ENCODE assay signal across 10 mouse cellular contexts in genomic region chr11:59176475-59176874, GRCm38 (mm10). TPM values are rescaled to one million over a fixed set of nuclear protein-coding genes. Genes with fewer than 3 reads are reported as not detected.
DNase-seq lines count a peak whose midpoint lies in the region; ATAC-seq lines count a peak whose summit lies in the region.
"Had no signal": no experiment of that assay in that cellular context is flagged by ENCODE, and none has a peak within 500 bp of the region (broad histone marks: within the 10 kb centered on the region; RNA-seq: fewer than 3 reads in every experiment).

No protein-coding gene starts in this region.

- peak overlapping the region; percentile 65 for H3K4me2 ChIP-seq in heart, embryonic 13.5 days
- no peak overlapping the region for H3K4me2 ChIP-seq in midbrain, embryonic 16.5 days (ENCODE audit: low read length)
- H3K4me2 ChIP-seq in intestine, embryonic 16.5 days (ENCODE audit: low read depth, low read length), result peak overlapping the region; percentile 32
- peak overlapping the region; percentile 35 for H3K4me2 ChIP-seq in stomach, embryonic 16.5 days (ENCODE audit: low read depth, low read length)

- peak overlapping the region; percentile 63 for H3K9ac ChIP-seq in heart, embryonic 13.5 days
- H3K9ac ChIP-seq in midbrain, embryonic 16.5 days (ENCODE audit: low read depth, low read length), result no peak overlapping the region
- H3K9ac ChIP-seq in intestine, embryonic 16.5 days (ENCODE audit: low read depth, low read length), result 0 out of 2 replicates have a peak overlapping the region, but pooled peaks have one; percentile 18
- H3K9ac ChIP-seq in stomach, embryonic 16.5 days (ENCODE audit: low read length), result peak overlapping the region; percentile 48

- no peak for ATAC-seq in heart, embryonic 13.5 days (ENCODE audit: extremely low read depth, insufficient number of reproducible peaks, low FRiP score, low TSS enrichment)
- ATAC-seq in midbrain, embryonic 16.5 days, result no peak
- no peak for ATAC-seq in intestine, embryonic 16.5 days
- ATAC-seq in stomach, embryonic 16.5 days (ENCODE audit: insufficient read depth, low FRiP score), result no peak
- ATAC-seq in CD4-positive, CD25-positive, alpha-beta regulatory T cell, adult 4 months, result no peak

- H3K27ac ChIP-seq in heart, embryonic 13.5 days (replicated peaks), result no peak overlapping the region
- no peak overlapping the region for H3K27ac ChIP-seq in midbrain, embryonic 10.5 days (replicated peaks)
- H3K27ac ChIP-seq in midbrain, embryonic 16.5 days (ENCODE audit: low read length), result no peak overlapping the region
- no peak overlapping the region for H3K27ac ChIP-seq in intestine, embryonic 16.5 days (ENCODE audit: low read length)
- H3K27ac ChIP-seq in stomach, embryonic 16.5 days (ENCODE audit: low read length), result no peak overlapping the region

- no peaks in the 10 kb centered on the region for H3K9me3 ChIP-seq in heart, embryonic 13.5 days
- H3K9me3 ChIP-seq in midbrain, embryonic 10.5 days (replicated peaks), result no peaks in the 10 kb centered on the region
- no peaks in the 10 kb centered on the region for H3K9me3 ChIP-seq in midbrain, embryonic 16.5 days (replicated peaks; ENCODE audit: control insufficient read depth, low read length, poor library complexity, severe bottlenecking)
- H3K9me3 ChIP-seq in intestine, embryonic 16.5 days (ENCODE audit: control insufficient read depth, low read length), result no peaks in the 10 kb centered on the region
- H3K9me3 ChIP-seq in stomach, embryonic 16.5 days (replicated peaks; ENCODE audit: control insufficient read depth, low read length), result no peaks in the 10 kb centered on the region

- no peak for DNase-seq in heart, adult 11 months
- no peak for DNase-seq in midbrain, embryonic 10.5 days (ENCODE audit: low spot score)
- no peak for DNase-seq in spleen, postnatal 36 days (ENCODE audit: low spot score in 2 of 2)
- DNase-seq: adrenal gland, adult 2 months had no signal

- H3K4me1 ChIP-seq in heart, embryonic 13.5 days, result peaks cover 25% of the 10 kb centered on the region
- peaks cover 9% of the 10 kb centered on the region for H3K4me1 ChIP-seq in midbrain, embryonic 10.5 days
- no peaks in the 10 kb centered on the region for H3K4me1 ChIP-seq in midbrain, embryonic 16.5 days (ENCODE audit: control insufficient read depth, insufficient read depth, low read length)
- peaks cover 3% of the 10 kb centered on the region; the same call in 1 of the 2 replicates for H3K4me1 ChIP-seq in intestine, embryonic 16.5 days (ENCODE audit: control insufficient read depth, insufficient read depth, low read length)
- no peaks in the 10 kb centered on the region for H3K4me1 ChIP-seq in stomach, embryonic 16.5 days (ENCODE audit: control insufficient read depth, insufficient read depth, low read length)

- H3K4me3 ChIP-seq in heart, embryonic 13.5 days, result peak overlapping the region; percentile 45
- H3K4me3 ChIP-seq in midbrain, embryonic 10.5 days, result peak overlapping the region; percentile 26
- no peak overlapping the region for H3K4me3 ChIP-seq in midbrain, embryonic 16.5 days (ENCODE audit: low read depth, low read length)
- peak overlapping the region; percentile 22 for H3K4me3 ChIP-seq in intestine, embryonic 16.5 days (ENCODE audit: low read length)
- H3K4me3 ChIP-seq in stomach, embryonic 16.5 days (replicated peaks; ENCODE audit: low read length), result peak overlapping the region; percentile 25

- no peaks in the 10 kb centered on the region for H3K36me3 ChIP-seq in heart, embryonic 13.5 days
- H3K36me3 ChIP-seq in midbrain, embryonic 10.5 days, result no peaks in the 10 kb centered on the region
- H3K36me3 ChIP-seq in midbrain, embryonic 16.5 days (ENCODE audit: control insufficient read depth, insufficient read depth, low read length), result no peaks in the 10 kb centered on the region
- no peaks in the 10 kb centered on the region for H3K36me3 ChIP-seq in intestine, embryonic 16.5 days (ENCODE audit: control insufficient read depth, insufficient read depth, low read length)
- H3K36me3 ChIP-seq in stomach, embryonic 16.5 days (ENCODE audit: control insufficient read depth, insufficient read depth, low read length), result no peaks in the 10 kb centered on the region

- 2% methylated on average over 48 of the region's 48 CpGs for WGBS in heart, embryonic 13.5 days
- WGBS in midbrain, embryonic 10.5 days, result 4% methylated on average over 48 of the region's 48 CpGs
- 2% methylated on average over 45 of the region's 48 CpGs for WGBS in midbrain, embryonic 16.5 days
- 3% methylated on average over 48 of the region's 48 CpGs for WGBS in intestine, embryonic 16.5 days
- 2% methylated on average over 48 of the region's 48 CpGs for WGBS in stomach, embryonic 16.5 days

- peaks cover 87% of the 10 kb centered on the region for H3K27me3 ChIP-seq in heart, embryonic 13.5 days (replicated peaks)
- peaks cover 62% of the 10 kb centered on the region for H3K27me3 ChIP-seq in midbrain, embryonic 10.5 days (ENCODE audit: low read depth, poor library complexity, severe bottlenecking)
- peaks cover 46% of the 10 kb centered on the region for H3K27me3 ChIP-seq in midbrain, embryonic 16.5 days (ENCODE audit: control insufficient read depth, insufficient read depth, low read depth, low read length)
- H3K27me3 ChIP-seq in intestine, embryonic 16.5 days (replicated peaks; ENCODE audit: control insufficient read depth, insufficient read depth, low read length), result peaks cover 56% of the 10 kb centered on the region
- H3K27me3 ChIP-seq in stomach, embryonic 16.5 days (ENCODE audit: control insufficient read depth, insufficient read depth, low read length), result peaks cover 56% of the 10 kb centered on the region

RNA-seq across cellular contexts. Expression of gene Gjc2, which starts 6.5 kb away (rescaled TPM):
- 0.06 and 0.28 TPM in 2 replicates for polyA plus RNA-seq in heart, embryonic 13.5 days (2015; fragmentation: Nextera tagmentation; extraction: Ambion mirVana)
- polyA plus RNA-seq in midbrain, embryonic 10.5 days (2016; fragmentation: Nextera tagmentation; extraction: Ambion mirVana), result not detected in 2 replicates
- polyA plus RNA-seq in midbrain, embryonic 16.5 days (2015; fragmentation: Nextera tagmentation; extraction: Ambion mirVana), result 0.21 and 0.30 TPM in 2 replicates
- polyA plus RNA-seq in intestine, embryonic 16.5 days (2015; fragmentation: Nextera tagmentation; extraction: Ambion mirVana), result 0.81 and 1.4 TPM in 2 replicates
- 0.62 and 0.64 TPM in 2 replicates for polyA plus RNA-seq in stomach, embryonic 16.5 days (2015; fragmentation: Nextera tagmentation; extraction: Ambion mirVana)
- polyA plus RNA-seq in CD4-positive, CD25-positive, alpha-beta regulatory T cell, adult 4 months (2017; shearing (Covaris generic)), result not detected
- polyA plus RNA-seq: neural tube, embryonic 14.5 days had no signal

RNA-seq across cellular contexts. Expression of gene Iba57, which starts 12.9 kb away (rescaled TPM):
- 8.1 and 8.7 TPM in 2 replicates for polyA plus RNA-seq in heart, embryonic 13.5 days (2015; fragmentation: Nextera tagmentation; extraction: Ambion mirVana)
- 5.2 and 5.4 TPM in 2 replicates for polyA plus RNA-seq in midbrain, embryonic 10.5 days (2016; fragmentation: Nextera tagmentation; extraction: Ambion mirVana)
- polyA plus RNA-seq in midbrain, embryonic 16.5 days (2015; fragmentation: Nextera tagmentation; extraction: Ambion mirVana), result 7.3 and 7.6 TPM in 2 replicates
- 7.4 and 7.7 TPM in 2 replicates for polyA plus RNA-seq in intestine, embryonic 16.5 days (2015; fragmentation: Nextera tagmentation; extraction: Ambion mirVana)
- polyA plus RNA-seq in stomach, embryonic 16.5 days (2015; fragmentation: Nextera tagmentation; extraction: Ambion mirVana), result 7.0 and 9.3 TPM in 2 replicates
- polyA plus RNA-seq in CD4-positive, CD25-positive, alpha-beta regulatory T cell, adult 4 months (2017; shearing (Covaris generic)), result 1 to 10 TPM; 1.2 to 1.8 TPM

RNA-seq across cellular contexts. Expression of gene Guk1, which starts 15.5 kb away (rescaled TPM):
- polyA plus RNA-seq in heart, embryonic 13.5 days (2015; fragmentation: Nextera tagmentation; extraction: Ambion mirVana), result 114 and 123 TPM in 2 replicates
- 98.5 and 115 TPM in 2 replicates for polyA plus RNA-seq in midbrain, embryonic 10.5 days (2016; fragmentation: Nextera tagmentation; extraction: Ambion mirVana)
- 242 and 261 TPM in 2 replicates for polyA plus RNA-seq in midbrain, embryonic 16.5 days (2015; fragmentation: Nextera tagmentation; extraction: Ambion mirVana)
- 114 and 115 TPM in 2 replicates for polyA plus RNA-seq in intestine, embryonic 16.5 days (2015; fragmentation: Nextera tagmentation; extraction: Ambion mirVana)
- 128 and 129 TPM in 2 replicates for polyA plus RNA-seq in stomach, embryonic 16.5 days (2015; fragmentation: Nextera tagmentation; extraction: Ambion mirVana)
- 10 to 100 TPM; 63.6 to 67.4 TPM for polyA plus RNA-seq in CD4-positive, CD25-positive, alpha-beta regulatory T cell, adult 4 months (2017; shearing (Covaris generic))

RNA-seq across cellular contexts. Expression of gene Mrpl55, which starts 25.8 kb away (rescaled TPM):
- 105 and 117 TPM in 2 replicates for polyA plus RNA-seq in heart, embryonic 13.5 days (2015; fragmentation: Nextera tagmentation; extraction: Ambion mirVana)
- polyA plus RNA-seq in midbrain, embryonic 10.5 days (2016; fragmentation: Nextera tagmentation; extraction: Ambion mirVana), result 116 and 131 TPM in 2 replicates
- 80.3 and 91.1 TPM in 2 replicates for polyA plus RNA-seq in midbrain, embryonic 16.5 days (2015; fragmentation: Nextera tagmentation; extraction: Ambion mirVana)
- 101 and 104 TPM in 2 replicates for polyA plus RNA-seq in intestine, embryonic 16.5 days (2015; fragmentation: Nextera tagmentation; extraction: Ambion mirVana)
- 75.5 and 78.9 TPM in 2 replicates for polyA plus RNA-seq in stomach, embryonic 16.5 days (2015; fragmentation: Nextera tagmentation; extraction: Ambion mirVana)
- polyA plus RNA-seq in CD4-positive, CD25-positive, alpha-beta regulatory T cell, adult 4 months (2017; shearing (Covaris generic)), result 10 to 100 TPM; 57.0 to 62.4 TPM

RNA-seq across cellular contexts. Expression of gene 2310033P09Rik, which starts 31.6 kb away (rescaled TPM):
- 22.6 and 23.1 TPM in 2 replicates for polyA plus RNA-seq in heart, embryonic 13.5 days (2015; fragmentation: Nextera tagmentation; extraction: Ambion mirVana)
- 46.8 and 52.2 TPM in 2 replicates for polyA plus RNA-seq in midbrain, embryonic 10.5 days (2016; fragmentation: Nextera tagmentation; extraction: Ambion mirVana)
- 25.0 and 25.2 TPM in 2 replicates for polyA plus RNA-seq in midbrain, embryonic 16.5 days (2015; fragmentation: Nextera tagmentation; extraction: Ambion mirVana)
- polyA plus RNA-seq in intestine, embryonic 16.5 days (2015; fragmentation: Nextera tagmentation; extraction: Ambion mirVana), result 32.7 and 33.1 TPM in 2 replicates
- polyA plus RNA-seq in stomach, embryonic 16.5 days (2015; fragmentation: Nextera tagmentation; extraction: Ambion mirVana), result 22.5 and 24.9 TPM in 2 replicates
- polyA plus RNA-seq in CD4-positive, CD25-positive, alpha-beta regulatory T cell, adult 4 months (2017; shearing (Covaris generic)), result 10 to 100 TPM; 18.8 to 26.1 TPM
